In the genomic region with DNA sequence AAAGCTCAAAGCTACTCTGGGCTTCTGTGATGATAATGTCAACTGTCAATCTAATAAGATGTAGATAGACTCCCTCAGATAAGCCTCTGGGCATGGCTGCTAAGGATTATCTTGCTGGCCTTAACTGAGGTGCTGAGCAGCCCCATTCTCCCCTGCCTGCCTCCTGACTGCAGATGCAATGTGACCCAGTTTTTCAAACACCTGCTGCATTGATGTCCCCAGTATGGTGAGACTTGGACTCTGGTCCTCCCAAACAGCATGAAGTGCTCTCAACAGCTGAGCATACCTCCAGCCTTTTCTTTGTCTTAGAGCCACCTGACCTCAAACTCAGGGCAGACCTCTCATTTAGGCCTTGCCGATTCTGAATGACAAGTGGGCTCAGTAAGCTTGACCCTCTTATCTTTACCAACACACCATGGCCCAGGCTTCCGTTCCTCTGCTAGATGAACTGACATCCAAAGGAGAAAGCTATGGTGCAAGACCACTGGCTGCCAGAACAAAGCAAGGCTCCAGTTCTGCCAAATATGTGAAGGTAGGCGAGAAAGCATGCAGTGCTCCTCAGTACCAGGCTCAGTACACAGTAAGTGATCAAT, we compare ENCODE assay signal across 21 mouse cellular contexts. TPM values are rescaled to one million over a fixed set of nuclear protein-coding genes. Genes with fewer than 3 reads are reported as not detected.
DNase-seq lines count a peak whose midpoint lies in the region; ATAC-seq and TF ChIP-seq lines count a peak whose summit lies in the region.
"Had no signal": no experiment of that assay in that cellular context is flagged by ENCODE, and none has a peak within 500 bp of the region (broad histone marks: within the 10 kb centered on the region; RNA-seq: fewer than 3 reads in every experiment).

No protein-coding gene starts in this region.

- DNase-seq in liver, embryonic 13.5 days: no peak
- peak; percentile 77 for DNase-seq in thymus, postnatal 0 days (ENCODE audit: low spot score)
- DNase-seq in thymus, postnatal 36 days: peak; percentile 50 to 69
- no peak for DNase-seq in right cerebral cortex, postnatal 4 days
- DNase-seq in layer of hippocampus, adult 2 months (ENCODE audit: low spot score in 2 of 2): no peak
- no peak for DNase-seq in ovary, postnatal 36 days (ENCODE audit: low spot score)
- DNase-seq: adrenal gland, adult 8-10 months; adrenal gland, postnatal 36 days; cerebellum, adult 8-10 months; cerebellum, postnatal 14 days; gastrocnemius, postnatal 10 days; heart, adult 2 months; heart, postnatal 36 days had no signal

- H3K4me3 ChIP-seq in liver, embryonic 13.5 days (replicated peaks): no peak overlapping the region
- H3K4me3 ChIP-seq in liver, embryonic 12.5 days: no peak overlapping the region
- H3K4me3 ChIP-seq in layer of hippocampus, adult 2 months: no peak overlapping the region
- H3K4me3 ChIP-seq: embryonic facial prominence, embryonic 12.5 days; forebrain, embryonic 12.5 days; heart, adult 2 months; heart, embryonic 13.5 days; hindbrain, embryonic 15.5 days had no signal

- no peak overlapping the region for H3K27ac ChIP-seq in liver, embryonic 13.5 days
- no peak overlapping the region for H3K27ac ChIP-seq in liver, embryonic 12.5 days
- no peak overlapping the region for H3K27ac ChIP-seq in layer of hippocampus, adult 2 months
- H3K27ac ChIP-seq: embryonic facial prominence, embryonic 12.5 days; forebrain, embryonic 12.5 days; heart, adult 2 months; heart, embryonic 13.5 days; hindbrain, embryonic 15.5 days had no signal

- WGBS in liver, embryonic 13.5 days (ENCODE audit: insufficient replicate concordance): 11% methylated on average over 3 of the region's 3 CpGs
- WGBS in liver, embryonic 12.5 days (ENCODE audit: insufficient replicate concordance): 27% methylated on average over 3 of the region's 3 CpGs

- peaks cover 35% of the 10 kb centered on the region for H3K4me1 ChIP-seq in liver, embryonic 13.5 days (replicated peaks)
- H3K4me1 ChIP-seq in liver, embryonic 12.5 days: peaks cover 24% of the 10 kb centered on the region
- H3K4me1 ChIP-seq: embryonic facial prominence, embryonic 12.5 days had no signal

- TF ChIP-seq CTCF in layer of hippocampus, adult 2 months (conservative IDR thresholded peaks at IDR 0.05): no peak

- H3K27me3 ChIP-seq in liver, embryonic 13.5 days: 0 out of 2 replicates have a peak, but pooled peaks cover 6% of the 10 kb centered on the region
- H3K27me3 ChIP-seq in liver, embryonic 12.5 days (replicated peaks): 0 out of 2 replicates have a peak, but pooled peaks cover 4% of the 10 kb centered on the region
- H3K27me3 ChIP-seq: CH12.LX; heart, embryonic 13.5 days; hindbrain, embryonic 15.5 days had no signal

- no peak overlapping the region for H3K4me2 ChIP-seq in liver, embryonic 13.5 days
- H3K4me2 ChIP-seq in liver, embryonic 12.5 days: no peak overlapping the region
- H3K4me2 ChIP-seq: embryonic facial prominence, embryonic 12.5 days; forebrain, embryonic 12.5 days; heart, embryonic 13.5 days; hindbrain, embryonic 15.5 days had no signal

- H3K9ac ChIP-seq in liver, embryonic 13.5 days: no peak overlapping the region
- no peak overlapping the region for H3K9ac ChIP-seq in liver, embryonic 12.5 days
- H3K9ac ChIP-seq: embryonic facial prominence, embryonic 12.5 days; forebrain, embryonic 12.5 days; heart, embryonic 13.5 days; hindbrain, embryonic 15.5 days had no signal

- H3K9me3 ChIP-seq in liver, embryonic 13.5 days (replicated peaks): no peaks in the 10 kb centered on the region
- H3K9me3 ChIP-seq in liver, embryonic 12.5 days (replicated peaks): no peaks in the 10 kb centered on the region
- H3K9me3 ChIP-seq: embryonic facial prominence, embryonic 12.5 days; forebrain, embryonic 12.5 days; heart, embryonic 13.5 days; hindbrain, embryonic 15.5 days had no signal

- 0 out of 2 replicates have a peak, but pooled peaks have one; percentile 6 for ATAC-seq in liver, embryonic 13.5 days (ENCODE audit: low read depth)
- ATAC-seq in liver, embryonic 12.5 days: no peak
- ATAC-seq in megakaryocyte progenitor cell, adult 5-6 weeks (replicated peaks; ENCODE audit: poor library complexity): peak; percentile 35; the same call in 1 of the 2 replicates
- ATAC-seq: forebrain, embryonic 16.5 days had no signal

- H3K36me3 ChIP-seq in liver, embryonic 13.5 days: no peaks in the 10 kb centered on the region
- H3K36me3 ChIP-seq in liver, embryonic 12.5 days: no peaks in the 10 kb centered on the region
- H3K36me3 ChIP-seq: embryonic facial prominence, embryonic 12.5 days; forebrain, embryonic 12.5 days; heart, embryonic 13.5 days; hindbrain, embryonic 15.5 days had no signal

RNA-seq across cellular contexts. Expression of a gene that starts 5.8 kb away (rescaled TPM):
- polyA plus RNA-seq in liver, embryonic 13.5 days (2015; fragmentation: Nextera tagmentation; extraction: Ambion mirVana): 2.1 and 2.9 TPM in 2 replicates
- 5.7 and 6.0 TPM in 2 replicates for polyA plus RNA-seq in liver, embryonic 12.5 days (2016; fragmentation: Nextera tagmentation; extraction: Ambion mirVana)
- 10.8 and 21.8 TPM in 2 replicates for total RNA-seq in megakaryocyte progenitor cell, adult 5-6 weeks (2015)
- total RNA-seq in megakaryocyte progenitor cell, adult 5-6 weeks (2017): 2.0 and 6.6 TPM in 2 replicates
- polyA plus RNA-seq in thymus, postnatal 0 days (2015; fragmentation: Nextera tagmentation; extraction: Ambion mirVana): 16.8 and 21.4 TPM in 2 replicates
- 10 to 100 TPM in 1 of 2 experiments, 1 to 10 TPM in 1; 9.1 to 17.4 TPM for total RNA-seq in layer of hippocampus, adult 2 months (2021)

RNA-seq across cellular contexts. Expression of a gene that starts 8.0 kb away (rescaled TPM):
- 8.9 and 11.2 TPM in 2 replicates for polyA plus RNA-seq in liver, embryonic 13.5 days (2015; fragmentation: Nextera tagmentation; extraction: Ambion mirVana)
- polyA plus RNA-seq in liver, embryonic 12.5 days (2016; fragmentation: Nextera tagmentation; extraction: Ambion mirVana): 10.1 and 10.3 TPM in 2 replicates
- 58.7 and 76.6 TPM in 2 replicates for total RNA-seq in megakaryocyte progenitor cell, adult 5-6 weeks (2015)
- total RNA-seq in megakaryocyte progenitor cell, adult 5-6 weeks (2017): 68.3 and 86.8 TPM in 2 replicates
- 32.8 and 33.9 TPM in 2 replicates for polyA plus RNA-seq in thymus, postnatal 0 days (2015; fragmentation: Nextera tagmentation; extraction: Ambion mirVana)
- total RNA-seq in layer of hippocampus, adult 2 months (2021): 1 to 10 TPM; 6.7 to 7.9 TPM

Comparison
In these comparisons a context has a peak if more than half of its experiments do, and no peak if none do; other contexts are left out.
1. DNase-seq: peak in thymus, postnatal 0 days (single experiment) and thymus, postnatal 36 days (2 of 2); none in liver, embryonic 13.5 days (single experiment), right cerebral cortex, postnatal 4 days (single experiment), layer of hippocampus, adult 2 months (0 of 2) and ovary, postnatal 36 days (single experiment).